Mouse (Mus musculus): ENCODE results near the gene Zbtb16.

DNA sequence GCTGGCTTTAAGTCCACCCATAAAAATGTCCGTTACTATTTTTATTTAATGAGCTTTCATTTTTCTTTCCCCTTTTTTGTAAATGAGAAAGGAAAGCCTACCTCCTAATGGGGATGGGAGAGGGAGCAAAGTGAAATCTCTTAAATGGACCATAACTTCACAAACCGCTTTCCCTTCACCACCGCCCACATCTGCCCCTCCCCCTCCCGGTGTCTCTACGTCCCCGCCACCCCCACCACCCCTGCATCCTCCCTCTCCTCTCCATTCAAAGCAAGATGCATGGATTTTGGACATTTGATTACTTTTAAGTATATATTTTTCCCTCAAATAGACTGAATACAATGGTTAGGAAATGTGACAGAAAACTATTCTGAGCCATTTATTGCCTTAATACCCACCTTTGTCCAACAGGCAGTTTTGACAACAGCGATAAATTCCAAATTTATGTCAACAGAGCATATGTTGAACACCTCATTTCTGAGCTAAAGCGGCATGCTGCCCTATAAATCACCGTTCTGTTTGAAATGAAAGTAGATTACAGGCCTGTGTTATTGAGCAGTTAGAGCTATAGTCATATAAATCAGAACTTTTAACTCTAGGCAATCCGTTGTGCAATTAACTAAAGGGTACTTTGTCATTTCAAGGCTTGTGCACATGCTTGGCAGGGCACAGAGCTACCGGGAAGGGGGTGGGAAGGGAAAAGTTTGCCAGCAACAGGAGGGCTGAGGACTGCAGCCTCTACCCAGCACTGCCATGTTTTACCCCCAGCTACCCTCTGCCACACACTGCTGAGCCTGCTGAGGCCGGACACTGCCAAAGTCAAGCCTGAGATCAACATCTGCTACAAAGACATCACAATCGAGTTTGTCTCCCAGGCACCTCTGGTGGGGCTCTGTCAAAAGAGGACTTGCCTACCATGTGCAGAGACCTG, 78.1 kb downstream of the Zbtb16 start:
- TF ChIP-seq POLR2A (IDR thresholded peaks at IDR 0.05; ENCODE audit: insufficient read depth, low read depth, low read length) = no peak
- TF ChIP-seq CTCF (IDR thresholded peaks at IDR 0.05) = no peak
